Mouse (Mus musculus) neural tube, embryonic 12.5 days (tissue): ENCODE measurements around the gene Hoxd1. TPM values are rescaled to one million over a fixed set of nuclear protein-coding genes. Genes with fewer than 3 reads are reported as not detected.

Experiments
- ATAC-seq: fragments of 200-750 bp; cut with Nextera tagmentation; 2 replicates; pipeline ENCODE4 v1.8.0; 2017; ENCODE audit warnings: low read depth, mild to moderate bottlenecking, moderate TSS enrichment, moderate library complexity; ENCODE audit not compliant: low FRiP score
- H3K27ac ChIP-seq: fragments of 300-500 bp; sonication (generic); 2 replicates; pipeline ENCODE4 v1.5.1; 2016
- H3K27me3 ChIP-seq: fragments of 300-500 bp; sonication (generic); replicated peaks from 2 replicates; pipeline ENCODE4 v1.6.1; 2016; ENCODE audit warnings: mild to moderate bottlenecking
- H3K36me3 ChIP-seq: fragments of 300-500 bp; sonication (generic); 2 replicates; pipeline ENCODE4 v1.6.1; 2016; ENCODE audit warnings: mild to moderate bottlenecking
- H3K4me1 ChIP-seq: fragments of 300-500 bp; sonication (generic); 2 replicates; pipeline ENCODE4 v1.6.1; 2016
- H3K4me2 ChIP-seq: fragments of 300-500 bp; sonication (generic); replicated peaks from 2 replicates; pipeline ENCODE4 v1.6.1; 2016; ENCODE audit warnings: mild to moderate bottlenecking
- H3K4me3 ChIP-seq: fragments of 300-500 bp; sonication (generic); 2 replicates; pipeline ENCODE4 v1.5.1; 2016
- H3K9ac ChIP-seq: fragments of 300-500 bp; sonication (generic); 2 replicates; pipeline ENCODE4 v1.6.1; 2016; ENCODE audit warnings: mild to moderate bottlenecking
- H3K9me3 ChIP-seq: fragments of 300-500 bp; sonication (generic); 2 replicates; pipeline ENCODE4 v1.6.1; 2016; ENCODE audit warnings: mild to moderate bottlenecking
- WGBS: fragments of 180-500 bp; shearing (Covaris S2); methylation state at CpG from one replicate; pipeline ENCODE4 v1.1.7; 2016; 5-methylcytosine and 5-hydroxymethylcytosine counted together
- polyA plus RNA-seq: library from polyadenylated mRNA; unstranded; fragments of >200 nt; fragmentation: Nextera tagmentation; extraction: Ambion mirVana; gene quantifications from 2 replicates; pipeline ENCODE4 v1.2.1, GENCODE M21; 2016

The Hoxd1 gene
- 6.8 and 7.8 TPM in 2 replicates for polyA plus RNA-seq

DNA sequence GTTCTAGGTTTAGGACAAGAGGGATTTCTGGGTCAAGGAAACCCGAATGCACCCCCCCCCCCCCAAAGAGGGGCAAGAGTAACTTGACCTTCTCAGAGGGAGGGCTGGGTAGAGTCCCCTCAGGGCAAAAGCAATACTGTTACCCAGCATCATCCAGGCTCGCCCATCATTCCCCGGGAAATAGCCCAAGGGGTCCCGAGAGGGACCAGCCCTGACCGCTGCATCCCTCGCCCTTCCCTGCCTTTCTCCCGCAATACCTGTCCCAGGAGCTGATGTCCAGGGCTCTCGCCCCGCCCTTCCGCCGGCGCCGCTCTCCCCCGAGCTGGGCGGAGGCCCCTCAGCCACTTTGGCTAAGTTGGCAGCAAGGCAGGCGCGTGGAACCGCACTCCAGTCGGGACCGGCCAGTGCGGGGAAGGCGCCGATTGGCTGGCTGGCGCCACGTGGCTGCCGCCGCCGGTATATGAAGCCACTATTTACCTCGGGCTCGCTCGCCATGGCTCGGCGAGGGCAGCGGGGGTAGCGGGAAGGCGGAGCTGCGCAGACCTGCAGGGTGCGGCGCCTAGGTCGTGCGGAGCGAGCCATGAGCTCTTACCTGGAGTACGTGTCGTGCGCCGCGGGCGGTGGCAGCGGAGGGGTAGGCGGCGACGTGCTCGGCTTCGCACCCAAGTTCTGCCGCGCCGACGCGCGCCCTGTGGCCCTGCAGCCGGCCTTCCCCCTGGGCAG lies at the start of gene Hoxd1:
TSS of gene Hoxd1 (plus strand) at position 459 of the 723 bp plus-strand sequence.
- no peak within 1 kb of the TSS for H3K27ac ChIP-seq
- H3K36me3 ChIP-seq, result no peaks in the 10 kb centered on the region
- WGBS, result under 1% methylated on average over 61 of the region's 61 CpGs
- H3K4me2 ChIP-seq, result peak within 1 kb of the TSS; percentile 99
- peak within 1 kb of the TSS; percentile 60 for H3K4me3 ChIP-seq
- no peaks in the 10 kb centered on the region for H3K9me3 ChIP-seq
- H3K9ac ChIP-seq, result peak within 1 kb of the TSS; percentile 65
- H3K4me1 ChIP-seq, result peaks cover 20% of the 10 kb centered on the region
- peak; percentile 86 for ATAC-seq
- peaks cover 22% of the 10 kb centered on the region for H3K27me3 ChIP-seq

DNA sequence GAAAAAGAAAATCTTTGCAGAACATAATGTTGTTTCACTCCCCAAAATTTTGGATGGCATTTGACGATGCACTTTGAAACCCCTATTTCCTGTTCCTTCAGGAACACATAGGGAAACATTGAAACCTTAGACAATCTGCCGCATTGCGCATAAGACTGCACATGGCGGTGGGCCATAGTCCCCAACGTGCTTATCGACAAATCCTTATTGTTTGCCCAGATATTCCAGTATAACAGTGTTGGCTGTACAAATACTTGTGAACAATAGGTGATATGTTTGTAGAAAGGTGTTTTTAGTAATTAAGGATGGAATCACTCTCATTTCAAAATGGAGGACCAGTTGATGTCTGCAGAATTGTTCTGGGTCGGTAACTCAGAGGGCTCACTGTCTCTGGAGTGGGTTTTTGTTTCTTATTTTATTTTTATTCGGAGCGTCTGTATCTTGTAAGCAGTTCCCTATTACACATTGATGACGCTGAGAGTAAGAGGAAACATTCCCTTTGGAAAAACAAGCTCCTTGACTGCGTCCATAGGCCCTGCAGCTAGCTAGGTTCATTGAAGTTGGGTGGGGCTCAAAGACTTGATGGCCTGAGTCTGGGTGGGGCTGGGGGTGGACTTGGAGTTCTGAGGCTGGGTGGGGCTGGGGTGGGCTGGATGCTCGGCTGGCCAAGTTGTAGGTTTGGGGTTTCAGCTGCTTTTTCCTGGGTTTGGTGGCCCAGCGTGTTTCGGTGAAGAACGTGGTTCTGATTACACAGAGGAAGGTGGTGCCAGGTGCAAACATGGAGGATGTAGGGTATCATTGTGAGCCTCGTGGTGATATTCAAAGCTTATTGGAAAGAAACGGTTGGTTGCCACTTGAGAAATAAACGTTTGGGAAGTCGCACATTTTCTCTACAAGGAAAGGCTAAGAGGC lies 49.3 kb upstream of the Hoxd1 start:
- no peaks in the 10 kb centered on the region for H3K9me3 ChIP-seq
- no peak for ATAC-seq

DNA sequence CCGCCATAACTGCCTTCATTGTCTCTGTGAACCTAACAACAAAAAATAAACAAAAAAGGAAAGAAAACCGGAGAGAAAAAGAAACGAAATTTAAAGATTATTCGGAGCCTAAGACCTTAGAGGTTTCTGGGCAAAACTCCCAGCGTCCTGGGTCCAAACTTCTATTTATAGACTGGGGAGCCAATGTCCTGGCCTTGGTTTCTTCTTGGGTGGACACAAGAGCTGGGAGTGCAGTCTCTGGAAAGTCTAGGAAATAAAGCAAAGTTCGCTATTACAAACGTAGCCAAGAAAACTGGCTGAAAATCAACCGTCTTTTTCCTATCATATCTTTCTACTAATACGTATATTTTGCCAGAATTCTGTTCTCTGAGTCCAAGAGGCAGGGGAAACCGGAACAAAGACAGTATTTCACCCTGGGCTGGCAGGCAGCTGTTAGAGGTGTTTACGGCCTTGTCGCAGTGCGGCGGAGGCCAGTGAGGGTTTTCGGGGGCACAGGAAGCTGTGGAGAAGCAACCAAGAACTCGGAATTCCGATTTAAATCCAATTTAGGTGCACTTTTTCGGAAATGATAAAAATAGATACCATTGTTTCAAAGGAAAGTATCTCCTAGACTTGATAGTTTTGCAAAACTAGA lies 48.5 kb upstream of the Hoxd1 start:
- Histone ChIP-seq H3K36me3 (no peaks in the 10 kb centered on the region), H3K9me3 (no peaks in the 10 kb centered on the region), H3K27ac (peak overlapping the region; percentile 89), H3K9ac (peak overlapping the region; percentile 100), H3K4me2 (peak overlapping the region; percentile 96), H3K4me3 (peak overlapping the region; percentile 90), H3K27me3 (no peaks in the 10 kb centered on the region), H3K4me1 (peaks cover 54% of the 10 kb centered on the region)
- no peak for ATAC-seq
- 2% methylated on average over 18 of the region's 18 CpGs for WGBS

More for the DNA sequence above, 49.3 kb upstream of the Hoxd1 start:
- peak overlapping the region; percentile 96 for H3K4me2 ChIP-seq
- H3K9ac ChIP-seq, result peak overlapping the region; percentile 100
- peak overlapping the region; percentile 89 for H3K27ac ChIP-seq
- no peaks in the 10 kb centered on the region for H3K36me3 ChIP-seq
- peaks cover 54% of the 10 kb centered on the region for H3K4me1 ChIP-seq
- no peaks in the 10 kb centered on the region for H3K27me3 ChIP-seq
- peak overlapping the region; percentile 90 for H3K4me3 ChIP-seq
- WGBS, result 2% methylated on average over 19 of the region's 19 CpGs

DNA sequence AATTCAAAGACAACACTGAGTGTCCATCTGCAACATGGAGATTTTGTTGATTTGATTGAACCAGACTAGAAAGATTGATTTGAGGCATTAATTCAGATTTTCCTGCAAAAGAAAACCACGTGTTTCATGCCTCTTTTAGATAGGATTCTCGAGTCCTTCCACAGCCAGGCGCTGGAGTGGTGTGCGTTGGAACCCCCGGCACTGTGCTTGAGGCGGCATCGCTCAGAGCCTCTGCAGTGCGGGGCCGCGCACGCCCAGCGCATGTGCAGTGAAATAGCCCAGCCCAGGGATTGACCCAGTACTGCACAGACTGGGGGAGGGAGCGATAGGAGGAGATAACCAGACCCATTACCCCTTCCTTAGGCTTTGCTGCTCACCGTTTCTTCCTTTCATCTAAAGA lies 47.9 kb upstream of the Hoxd1 start:
- Histone ChIP-seq H3K9ac (peak overlapping the region; percentile 100), H3K9me3 (no peaks in the 10 kb centered on the region), H3K36me3 (no peaks in the 10 kb centered on the region), H3K4me1 (peaks cover 54% of the 10 kb centered on the region), H3K4me3 (peak overlapping the region; percentile 90), H3K4me2 (peak overlapping the region; percentile 96), H3K27ac (peak overlapping the region; percentile 89), H3K27me3 (no peaks in the 10 kb centered on the region)
- ATAC-seq, result peak; percentile 82
- WGBS, result 1% methylated on average over 14 of the region's 14 CpGs

DNA sequence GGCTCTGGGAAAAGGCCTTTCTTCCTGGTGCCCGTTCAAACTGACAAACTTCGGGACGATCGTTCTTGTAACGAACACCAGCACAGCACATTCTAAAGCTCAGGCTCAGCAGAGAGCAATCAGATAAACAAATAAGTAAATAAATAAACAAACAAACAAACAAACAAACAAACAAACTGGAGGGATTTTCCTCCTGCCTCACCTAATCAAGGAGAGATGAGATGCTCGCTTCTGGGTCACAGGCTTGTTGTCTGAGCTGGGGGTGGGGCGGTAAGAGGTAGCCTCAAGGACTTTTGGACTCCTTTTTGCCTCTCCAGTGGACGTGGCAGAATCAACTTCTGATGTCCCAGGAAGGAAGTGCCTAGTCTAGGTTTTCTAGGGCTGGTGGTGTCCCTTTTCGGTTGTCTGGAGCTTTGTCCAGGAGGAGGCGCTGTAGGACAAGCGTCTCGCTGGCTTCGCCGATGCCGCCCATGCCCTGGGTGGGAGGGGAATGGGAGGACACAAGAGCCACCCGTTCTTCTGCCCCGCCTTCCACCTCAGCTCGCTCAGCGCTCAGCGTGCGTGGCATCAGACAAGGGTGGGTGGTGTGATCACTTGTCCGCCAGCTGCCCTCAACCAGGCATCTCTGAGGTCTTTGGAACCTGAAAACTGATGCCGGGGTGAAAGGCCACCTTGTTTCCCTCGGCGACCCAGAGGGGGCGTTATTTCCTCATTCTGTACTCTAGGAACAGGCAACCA lies 47.1 kb upstream of the Hoxd1 start:
- H3K27me3 ChIP-seq, result no peaks in the 10 kb centered on the region
- WGBS, result 2% methylated on average over 26 of the region's 26 CpGs
- H3K4me3 ChIP-seq, result peak overlapping the region; percentile 90
- H3K9me3 ChIP-seq, result no peaks in the 10 kb centered on the region
- no peaks in the 10 kb centered on the region for H3K36me3 ChIP-seq
- H3K4me2 ChIP-seq, result peak overlapping the region; percentile 96
- H3K27ac ChIP-seq, result peak overlapping the region; percentile 89; the same call in 1 of the 2 replicates
- H3K4me1 ChIP-seq, result peaks cover 55% of the 10 kb centered on the region
- H3K9ac ChIP-seq, result peak overlapping the region; percentile 100
- peak; percentile 64 for ATAC-seq

DNA sequence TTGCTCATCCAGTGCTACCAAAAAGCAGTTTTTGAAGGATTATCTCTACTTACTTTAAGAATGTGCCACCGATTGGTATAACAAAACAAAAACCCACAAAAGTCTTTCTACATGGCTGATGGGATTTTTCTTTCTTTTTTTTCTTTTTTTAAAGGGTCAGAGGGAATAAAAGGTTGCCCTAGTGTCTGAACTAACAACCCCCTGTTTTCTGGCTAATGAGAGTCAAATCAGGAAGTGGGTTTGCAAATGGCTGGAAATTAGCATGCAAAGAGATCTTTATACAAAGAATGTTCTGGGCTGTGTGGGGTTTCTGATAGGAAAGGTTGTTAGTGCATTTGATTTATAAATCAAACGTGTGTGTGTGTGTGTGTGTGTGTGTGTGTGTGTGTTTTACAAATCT lies 42.4 kb upstream of the Hoxd1 start:
- H3K4me3 ChIP-seq, result 0 out of 2 replicates have a peak overlapping the region, but pooled peaks have one; percentile 11
- H3K27ac ChIP-seq, result peak overlapping the region; percentile 3; the same call in 1 of the 2 replicates
- no peaks in the 10 kb centered on the region for H3K27me3 ChIP-seq
- WGBS, result 2% methylated on average over 2 of the region's 2 CpGs
- H3K9ac ChIP-seq, result peak overlapping the region; percentile 57; the same call in 1 of the 2 replicates
- no peaks in the 10 kb centered on the region for H3K9me3 ChIP-seq
- peaks cover 96% of the 10 kb centered on the region for H3K4me1 ChIP-seq
- H3K36me3 ChIP-seq, result peaks cover 2% of the 10 kb centered on the region; the same call in 1 of the 2 replicates
- no peak for ATAC-seq
- H3K4me2 ChIP-seq, result peak overlapping the region; percentile 96

DNA sequence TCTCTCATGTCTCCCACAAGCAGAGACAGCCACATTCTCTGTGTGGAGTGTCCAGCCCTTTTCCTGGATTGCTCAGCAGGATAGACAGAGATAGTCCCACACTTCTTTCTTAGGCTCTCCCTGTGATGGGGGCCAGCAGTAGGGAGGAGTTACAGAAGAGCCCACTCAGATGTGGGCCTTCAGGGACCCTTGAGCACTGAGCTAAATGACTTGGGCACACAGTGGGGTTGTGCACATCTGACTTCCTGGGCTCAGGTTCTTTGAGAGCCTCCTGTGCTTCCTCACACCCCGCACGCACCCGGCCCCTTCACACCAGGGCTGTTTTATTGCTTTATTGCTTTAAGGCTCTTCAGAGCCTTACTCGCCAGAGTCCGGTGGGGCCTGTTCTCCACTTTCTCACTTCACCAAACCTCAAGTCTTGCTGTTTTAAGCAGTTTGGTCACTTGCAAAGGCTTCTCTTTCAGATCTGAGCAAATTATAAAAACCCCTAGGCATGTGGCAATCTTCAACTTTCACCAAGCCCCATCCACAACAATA lies 41.8 kb upstream of the Hoxd1 start:
- Histone ChIP-seq H3K4me1 (peaks cover 95% of the 10 kb centered on the region), H3K4me2 (peak overlapping the region; percentile 96), H3K9ac (peak overlapping the region; percentile 57), H3K36me3 (peaks cover 2% of the 10 kb centered on the region; the same call in 1 of the 2 replicates), H3K27me3 (no peaks in the 10 kb centered on the region), H3K9me3 (no peaks in the 10 kb centered on the region), H3K27ac (peak overlapping the region; percentile 82), H3K4me3 (peak overlapping the region; percentile 24)
- ATAC-seq, result peak; percentile 32
- WGBS, result 2% methylated on average over 5 of the region's 5 CpGs

DNA sequence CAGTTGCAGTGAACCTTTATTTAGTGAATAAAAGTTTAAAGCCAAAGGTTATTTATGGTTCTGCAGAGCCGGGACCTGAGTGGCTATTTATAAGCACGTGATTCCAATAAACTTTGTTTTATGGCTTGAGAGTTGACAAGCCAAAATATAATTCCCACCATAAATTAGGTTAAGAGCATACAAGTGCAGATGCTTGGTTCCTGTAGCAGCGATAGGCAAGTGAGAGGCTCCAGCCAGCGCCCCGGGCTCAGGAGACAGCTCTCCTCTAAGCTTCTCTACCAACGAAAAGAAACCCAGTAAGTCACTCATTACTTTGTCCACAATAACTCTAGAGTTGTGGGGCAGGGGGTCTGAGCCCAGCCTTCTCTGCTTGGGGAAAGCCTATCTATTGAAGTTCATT lies 40.9 kb upstream of the Hoxd1 start:
- no peaks in the 10 kb centered on the region for H3K9me3 ChIP-seq
- no peaks in the 10 kb centered on the region for H3K27me3 ChIP-seq
- peak overlapping the region; percentile 26; the same call in 1 of the 2 replicates for H3K27ac ChIP-seq
- peaks cover 97% of the 10 kb centered on the region for H3K4me1 ChIP-seq
- H3K9ac ChIP-seq, result peak overlapping the region; percentile 96
- H3K36me3 ChIP-seq, result peaks cover 7% of the 10 kb centered on the region; the same call in 1 of the 2 replicates
- peak; percentile 27; the same call in 1 of the 2 replicates for ATAC-seq
- H3K4me3 ChIP-seq, result peak overlapping the region; percentile 56
- H3K4me2 ChIP-seq, result peak overlapping the region; percentile 96
- WGBS, result under 1% methylated on average over 6 of the region's 6 CpGs

DNA sequence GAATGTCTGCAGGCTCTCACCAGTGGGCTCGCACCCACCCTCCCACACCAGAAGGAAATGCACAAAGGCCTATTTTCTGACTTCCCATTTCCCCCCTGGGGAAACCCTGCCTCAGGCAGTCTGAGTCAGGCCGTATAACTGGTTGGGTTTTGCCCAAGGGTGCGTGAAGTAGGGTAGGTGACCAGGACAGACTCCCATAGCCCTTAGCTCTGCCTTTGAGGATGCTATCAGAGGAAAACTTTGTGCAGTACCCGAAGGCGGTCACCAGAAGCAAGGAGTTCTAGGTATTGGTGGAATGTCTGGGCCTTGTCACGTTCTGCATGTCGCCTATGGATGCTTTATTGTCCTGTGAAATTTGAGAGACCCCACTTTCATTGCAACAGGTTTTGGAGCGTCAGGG lies 39.8 kb upstream of the Hoxd1 start:
- Histone ChIP-seq H3K4me2 (peak overlapping the region; percentile 96), H3K27me3 (no peaks in the 10 kb centered on the region), H3K36me3 (peaks cover 15% of the 10 kb centered on the region), H3K27ac (peak overlapping the region; percentile 51; the same call in 1 of the 2 replicates), H3K4me1 (peaks cover 97% of the 10 kb centered on the region), H3K9ac (peak overlapping the region; percentile 96), H3K4me3 (peak overlapping the region; percentile 56), H3K9me3 (no peaks in the 10 kb centered on the region)
- 2% methylated on average over 8 of the region's 8 CpGs for WGBS
- ATAC-seq, result no peak

DNA sequence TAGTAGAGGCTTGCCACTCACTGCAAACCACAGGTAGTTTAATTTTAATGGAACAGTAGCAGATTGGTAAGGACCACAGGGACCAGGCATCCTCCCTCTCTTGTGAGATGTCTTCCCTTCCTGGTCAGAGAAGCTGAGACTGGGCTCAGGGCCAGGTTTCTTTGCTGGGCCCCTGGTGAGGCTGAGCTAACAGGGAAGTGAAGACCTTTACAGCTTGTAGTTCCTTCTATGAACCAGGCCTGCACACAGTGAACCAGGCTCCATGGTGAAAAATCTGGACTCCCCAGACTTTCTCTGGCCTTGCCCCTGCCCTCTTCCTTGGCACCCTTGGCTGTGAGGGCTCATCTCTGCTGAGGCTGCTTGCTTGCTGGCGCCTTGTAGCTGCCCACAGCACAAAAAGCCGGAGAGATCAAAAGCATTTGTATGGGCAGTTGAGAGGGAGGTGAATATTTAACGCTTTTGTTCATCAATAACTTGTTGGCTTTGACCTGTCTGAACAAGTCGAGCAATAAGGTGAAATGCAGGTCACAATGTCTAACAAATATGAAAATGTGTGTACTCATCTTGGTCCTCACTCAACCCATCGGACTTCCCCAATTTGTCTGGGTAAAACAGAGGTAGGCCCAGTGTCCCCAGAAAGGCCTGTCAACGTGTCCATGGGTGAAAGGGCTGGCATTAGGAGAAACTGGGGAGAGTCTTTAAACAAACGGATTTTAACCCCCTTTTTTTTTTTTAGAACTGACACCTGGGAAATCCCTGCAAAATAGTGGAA lies 38.4 kb upstream of the Hoxd1 start:
- Histone ChIP-seq H3K27ac (peak overlapping the region; percentile 51; the same call in 1 of the 2 replicates), H3K27me3 (no peaks in the 10 kb centered on the region)

More for the DNA sequence above, 38.4 kb upstream of the Hoxd1 start:
- H3K4me2 ChIP-seq, result peak overlapping the region; percentile 96
- H3K4me1 ChIP-seq, result peaks cover 95% of the 10 kb centered on the region
- H3K9ac ChIP-seq, result peak overlapping the region; percentile 96
- H3K36me3 ChIP-seq, result peaks cover 24% of the 10 kb centered on the region
- peak overlapping the region; percentile 56 for H3K4me3 ChIP-seq
- 10% methylated on average over 7 of the region's 7 CpGs for WGBS
- no peaks in the 10 kb centered on the region for H3K9me3 ChIP-seq
- ATAC-seq, result no peak
